Mouse (Mus musculus) midbrain, embryonic 16.5 days (tissue): ENCODE data around the gene Sag. TPM values are rescaled to one million over a fixed set of nuclear protein-coding genes. Genes with fewer than 3 reads are reported as not detected.

Experiments
- ATAC-seq: fragments of 200-750 bp; cut with Nextera tagmentation; 2 replicates; pipeline ENCODE4 v1.8.0; 2017; ENCODE audit warnings: moderate TSS enrichment
- H3K27ac ChIP-seq: fragments of 300-500 bp; sonication (generic); 2 replicates; pipeline ENCODE4 v1.5.1; 2014; ENCODE audit warnings: mild to moderate bottlenecking, low read length, mixed read lengths
- H3K27me3 ChIP-seq: fragments of 300-500 bp; sonication (generic); 2 replicates; pipeline ENCODE4 v1.6.1; 2014; ENCODE audit warnings: low read depth, low read length, mixed read lengths; ENCODE audit not compliant: control insufficient read depth, insufficient read depth
- H3K36me3 ChIP-seq: fragments of 300-500 bp; sonication (generic); 2 replicates; pipeline ENCODE4 v1.6.1; 2014; ENCODE audit warnings: mild to moderate bottlenecking, low read length, moderate library complexity, mixed read lengths; ENCODE audit not compliant: control insufficient read depth, insufficient read depth
- H3K4me1 ChIP-seq: fragments of 300-500 bp; sonication (generic); 2 replicates; pipeline ENCODE4 v1.6.1; 2014; ENCODE audit warnings: mild to moderate bottlenecking, low read length, mixed read lengths; ENCODE audit not compliant: control insufficient read depth, insufficient read depth
- H3K4me2 ChIP-seq: fragments of 300-500 bp; sonication (generic); 2 replicates; pipeline ENCODE4 v1.6.1; 2014; ENCODE audit warnings: mild to moderate bottlenecking, low read length, mixed read lengths
- H3K4me3 ChIP-seq: fragments of 300-500 bp; sonication (generic); 2 replicates; pipeline ENCODE4 v1.5.1; 2014; ENCODE audit warnings: low read depth, mild to moderate bottlenecking, low read length, moderate library complexity, mixed read lengths
- H3K9ac ChIP-seq: fragments of 300-500 bp; sonication (generic); 2 replicates; pipeline ENCODE4 v1.6.1; 2014; ENCODE audit warnings: low read depth, low read length, mixed read lengths
- H3K9me3 ChIP-seq: fragments of 300-500 bp; sonication (generic); replicated peaks from 2 replicates; pipeline ENCODE4 v1.6.1; 2014; ENCODE audit warnings: mild to moderate bottlenecking, low read length, mixed read lengths; ENCODE audit not compliant: control insufficient read depth, poor library complexity, severe bottlenecking
- WGBS: fragments of 180-500 bp; shearing (Covaris S2); extraction: QIAGEN DNeasy Blood & Tissue Kit; methylation state at CpG from one replicate; pipeline ENCODE4 v1.1.7; 2014; 5-methylcytosine and 5-hydroxymethylcytosine counted together
- polyA plus RNA-seq: library from polyadenylated mRNA; unstranded; fragments of >200 nt; fragmentation: Nextera tagmentation; extraction: Ambion mirVana; gene quantifications from 2 replicates; pipeline ENCODE4 v1.2.1, GENCODE M21; 2015

Gene Sag
- 1.7 and 1.9 TPM in 2 replicates for polyA plus RNA-seq

DNA sequence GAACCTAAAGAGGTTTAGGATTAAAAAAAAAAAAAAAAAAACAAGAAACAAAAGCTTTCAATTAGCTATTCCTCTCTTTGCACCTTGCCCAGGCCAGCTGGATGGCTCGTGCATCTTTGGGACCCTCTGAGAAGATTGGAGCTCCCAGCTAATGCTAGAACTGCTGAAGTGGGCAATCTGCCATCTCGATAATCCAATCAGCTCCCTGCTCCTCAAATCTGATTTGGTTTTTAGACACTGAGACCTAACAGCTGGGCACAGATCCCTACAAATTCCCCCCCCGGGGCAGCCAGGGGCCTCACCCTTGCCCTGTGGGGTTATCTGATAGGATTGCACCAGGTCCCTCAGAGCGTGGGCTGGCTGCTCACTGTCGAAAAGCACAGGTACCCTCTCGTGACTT, at the start of gene Sag:
Gene Sag (plus strand): TSS at position 105 of the 400 bp plus-strand sequence.
- no peak within 1 kb of the TSS for H3K4me2 ChIP-seq

DNA sequence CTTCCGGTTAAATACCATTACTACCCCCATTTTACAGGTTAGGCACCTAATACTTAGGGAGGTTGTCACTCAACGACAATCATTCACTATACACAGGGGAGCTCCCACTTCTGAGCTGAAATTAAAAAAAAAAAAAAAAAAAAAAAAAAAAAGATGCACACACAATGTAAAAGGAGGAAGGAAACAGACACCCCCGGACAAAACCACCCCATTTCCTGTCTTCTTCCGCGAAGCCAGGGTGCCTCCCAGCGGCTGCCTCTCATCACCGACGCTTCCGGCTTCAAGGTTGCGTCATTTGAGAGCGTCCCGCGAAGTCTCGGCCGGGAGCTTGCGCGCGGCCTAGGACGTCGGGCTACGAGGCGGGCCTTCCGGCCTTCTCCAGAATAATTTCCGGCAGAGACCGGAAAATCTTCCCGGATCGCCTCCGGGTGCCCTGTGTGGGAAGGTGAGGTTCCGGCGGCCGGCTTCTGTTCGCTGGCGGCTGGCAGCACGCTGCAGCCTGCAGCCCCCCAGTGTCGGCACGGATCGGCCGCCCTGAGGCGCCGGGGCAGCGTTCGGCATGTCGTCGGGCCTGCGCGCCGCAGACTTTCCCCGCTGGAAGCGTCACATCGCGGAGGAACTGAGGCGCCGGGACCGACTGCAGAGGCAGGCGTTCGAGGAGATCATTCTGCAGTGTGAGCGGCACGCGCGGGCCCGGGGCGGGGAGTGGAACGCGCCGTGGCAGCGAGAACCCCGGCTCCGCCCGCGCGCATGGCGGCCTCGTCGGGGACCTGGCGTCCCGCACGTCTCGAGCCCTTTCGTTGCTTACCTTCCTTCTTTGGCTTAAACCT, 47.6 kb upstream of the Sag start, which contains the start of gene Atg16l1:
Gene Atg16l1 (plus strand): TSS at position 230 of the 830 bp plus-strand sequence.
- WGBS, result under 1% methylated on average over 73 of the region's 79 CpGs
- peaks cover 5% of the 10 kb centered on the region; the same call in 1 of the 2 replicates for H3K36me3 ChIP-seq
- H3K4me1 ChIP-seq, result peaks cover 12% of the 10 kb centered on the region
- H3K9ac ChIP-seq, result peak within 1 kb of the TSS; percentile 97
- H3K27me3 ChIP-seq, result no peaks in the 10 kb centered on the region
- H3K9me3 ChIP-seq, result no peaks in the 10 kb centered on the region
- H3K4me2 ChIP-seq, result peak within 1 kb of the TSS; percentile 68
- peak within 1 kb of the TSS; percentile 90 for H3K27ac ChIP-seq
- ATAC-seq, result peak; percentile 99
- H3K4me3 ChIP-seq, result peak within 1 kb of the TSS; percentile 97

More for the DNA sequence above, at the start of gene Sag:
- Histone ChIP-seq H3K36me3 (no peaks in the 10 kb centered on the region), H3K9me3 (no peaks in the 10 kb centered on the region), H3K27ac (no peak within 1 kb of the TSS), H3K9ac (no peak within 1 kb of the TSS), H3K27me3 (no peaks in the 10 kb centered on the region), H3K4me3 (no peak within 1 kb of the TSS), H3K4me1 (no peaks in the 10 kb centered on the region)
- WGBS, result 62% methylated on average over 6 of the region's 6 CpGs
- no peak for ATAC-seq

DNA sequence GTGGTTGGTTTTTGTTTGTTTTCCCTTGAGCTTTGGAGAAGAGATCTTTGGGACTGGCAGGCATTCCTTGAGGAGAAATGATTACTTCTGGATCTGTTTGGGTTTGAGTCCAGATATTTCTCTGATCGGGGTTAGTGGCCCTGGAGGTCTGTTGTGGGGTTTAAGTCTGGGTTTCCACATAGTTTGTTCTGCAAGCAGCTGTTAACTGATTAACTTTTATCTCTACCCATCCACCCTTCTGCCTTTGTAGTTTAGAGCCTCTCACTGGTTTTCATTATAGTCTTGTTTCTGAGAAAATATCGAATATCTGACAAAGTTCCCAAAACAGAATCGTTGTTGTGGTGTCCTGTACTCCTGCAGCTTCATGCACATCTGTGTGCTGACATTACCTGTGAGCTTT, 39.7 kb upstream of the Sag start:
- H3K36me3 ChIP-seq, result peaks cover 31% of the 10 kb centered on the region
- H3K27ac ChIP-seq, result no peak overlapping the region
- H3K9me3 ChIP-seq, result no peaks in the 10 kb centered on the region
- no peak for ATAC-seq
- H3K4me3 ChIP-seq, result no peak overlapping the region
- no peaks in the 10 kb centered on the region for H3K27me3 ChIP-seq
- H3K9ac ChIP-seq, result no peak overlapping the region
- WGBS, result 89% methylated on average over 3 of the region's 3 CpGs
- no peak overlapping the region for H3K4me2 ChIP-seq
- no peaks in the 10 kb centered on the region for H3K4me1 ChIP-seq

DNA sequence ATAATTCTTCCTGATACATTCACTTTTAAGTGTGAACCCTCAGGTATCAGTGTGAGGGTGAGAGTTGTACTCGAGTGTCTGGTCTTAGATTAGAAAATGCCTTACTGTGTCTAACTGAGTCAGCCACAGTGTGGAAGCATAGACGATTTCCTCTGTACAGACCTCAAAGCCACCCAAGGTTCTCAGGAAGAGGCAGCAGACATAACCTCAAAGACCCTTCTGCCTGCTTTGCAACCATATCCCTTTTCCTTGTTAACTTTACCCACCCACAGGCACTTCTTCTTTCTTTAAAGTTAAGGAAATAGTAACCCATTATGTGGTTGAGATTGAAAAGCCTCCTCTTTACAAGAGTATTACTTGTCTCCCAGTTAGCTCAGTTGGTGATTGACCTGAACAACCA, 37.7 kb upstream of the Sag start:
- H3K9ac ChIP-seq, result no peak overlapping the region

DNA sequence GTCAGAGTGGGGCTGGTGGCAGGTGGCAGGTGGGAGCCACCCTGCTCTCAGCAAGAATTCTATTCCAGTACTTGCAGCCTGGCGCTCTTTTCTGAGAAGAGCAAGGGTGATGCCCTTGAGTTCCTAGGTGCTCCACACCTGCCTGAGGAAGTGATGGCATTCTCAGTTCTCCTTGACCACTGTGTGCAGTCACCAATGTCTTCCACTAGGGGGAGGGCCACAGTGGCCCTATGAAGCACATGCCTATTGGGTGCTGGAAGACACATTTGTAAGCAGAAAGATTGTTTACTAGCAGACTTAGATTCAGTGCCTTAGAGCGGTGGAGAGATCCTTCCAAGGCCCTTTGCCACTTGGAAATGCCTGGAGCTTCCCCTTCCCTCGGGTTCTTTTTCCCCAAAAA, 37.2 kb upstream of the Sag start:
- Histone ChIP-seq H3K4me2 (no peak overlapping the region), H3K4me1 (no peaks in the 10 kb centered on the region), H3K27me3 (no peaks in the 10 kb centered on the region), H3K9ac (no peak overlapping the region), H3K4me3 (no peak overlapping the region), H3K9me3 (no peaks in the 10 kb centered on the region), H3K27ac (no peak overlapping the region), H3K36me3 (peaks cover 36% of the 10 kb centered on the region)
- no peak for ATAC-seq
- WGBS, result 96% methylated on average over 3 of the region's 3 CpGs

More for the DNA sequence above, 37.7 kb upstream of the Sag start:
- 100% methylated on average over 2 of the region's 2 CpGs for WGBS
- ATAC-seq, result no peak
- no peaks in the 10 kb centered on the region for H3K4me1 ChIP-seq
- peaks cover 34% of the 10 kb centered on the region for H3K36me3 ChIP-seq
- no peak overlapping the region for H3K27ac ChIP-seq
- no peak overlapping the region for H3K4me2 ChIP-seq
- H3K9me3 ChIP-seq, result no peaks in the 10 kb centered on the region
- no peak overlapping the region for H3K4me3 ChIP-seq
- no peaks in the 10 kb centered on the region for H3K27me3 ChIP-seq

DNA sequence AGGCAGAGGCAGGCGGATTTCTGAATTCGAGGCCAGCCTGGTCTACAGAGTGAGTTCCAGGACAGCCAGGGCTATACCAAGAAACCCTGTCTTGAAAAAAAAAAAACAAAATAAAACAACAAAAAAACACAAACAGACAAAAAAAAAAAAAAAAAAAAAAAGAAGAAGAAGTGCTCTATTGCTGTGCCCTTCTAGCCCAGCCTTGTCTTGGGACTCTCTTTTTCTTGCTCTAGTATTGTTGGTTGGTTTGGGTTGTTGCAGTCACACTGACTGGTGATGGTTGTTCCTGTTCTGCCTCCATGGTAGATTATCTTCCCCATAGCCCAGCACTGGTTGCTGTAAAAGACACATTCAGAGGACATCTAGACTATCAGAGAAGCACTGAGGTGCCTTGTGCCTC, 34.2 kb upstream of the Sag start:
- 100% methylated on average over 2 of the region's 2 CpGs for WGBS
- no peaks in the 10 kb centered on the region for H3K4me1 ChIP-seq
- H3K4me2 ChIP-seq, result no peak overlapping the region
- no peaks in the 10 kb centered on the region for H3K9me3 ChIP-seq
- H3K27ac ChIP-seq, result no peak overlapping the region
- H3K36me3 ChIP-seq, result peaks cover 48% of the 10 kb centered on the region
- ATAC-seq, result no peak
- H3K9ac ChIP-seq, result no peak overlapping the region
- no peak overlapping the region for H3K4me3 ChIP-seq
- H3K27me3 ChIP-seq, result no peaks in the 10 kb centered on the region

DNA sequence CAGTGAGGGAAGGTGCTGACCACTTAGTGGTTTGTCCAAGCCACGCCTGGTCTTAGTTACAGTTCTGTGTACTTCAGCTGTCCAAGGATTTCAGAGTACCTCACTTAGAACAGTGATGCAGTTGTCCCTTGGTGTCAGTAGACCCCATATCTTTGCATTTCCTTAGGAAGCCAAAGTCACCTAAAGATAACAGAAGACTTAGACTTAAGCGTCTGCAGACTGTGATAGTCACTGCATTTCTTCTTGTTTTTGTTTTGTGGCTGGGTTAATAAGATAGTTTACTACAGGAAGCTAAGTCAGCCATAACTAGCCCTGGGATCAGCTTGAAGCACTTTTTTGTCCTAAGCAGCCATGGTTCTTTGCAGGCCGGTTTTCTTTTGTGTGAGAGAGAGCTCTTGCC, 33.0 kb upstream of the Sag start:
- WGBS, result 98% methylated on average over 3 of the region's 3 CpGs
- no peak overlapping the region for H3K4me3 ChIP-seq
- H3K27me3 ChIP-seq, result no peaks in the 10 kb centered on the region
- H3K4me1 ChIP-seq, result no peaks in the 10 kb centered on the region
- no peak for ATAC-seq
- H3K9ac ChIP-seq, result no peak overlapping the region
- H3K4me2 ChIP-seq, result no peak overlapping the region
- no peak overlapping the region for H3K27ac ChIP-seq
- peaks cover 55% of the 10 kb centered on the region for H3K36me3 ChIP-seq
- no peaks in the 10 kb centered on the region for H3K9me3 ChIP-seq

DNA sequence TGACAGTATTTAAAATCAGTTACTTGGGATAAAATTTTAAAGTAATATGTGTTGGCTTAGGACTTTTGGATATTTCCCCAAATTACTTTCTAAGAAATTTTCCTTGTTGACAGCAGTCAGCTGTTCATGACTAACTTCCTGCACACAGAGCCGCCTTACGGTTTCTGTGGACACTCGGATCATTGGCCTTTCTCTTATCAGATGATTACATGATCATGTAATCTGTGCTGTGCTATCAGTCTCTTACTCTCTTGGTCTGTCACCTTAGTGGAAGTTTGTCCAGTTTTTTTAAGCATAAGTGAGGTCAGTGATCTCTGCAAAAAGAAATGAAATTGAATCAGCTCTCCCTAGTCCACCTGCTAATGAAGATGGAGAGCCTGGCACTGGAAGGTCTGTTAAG, 31.8 kb upstream of the Sag start:
- no peak overlapping the region for H3K27ac ChIP-seq
- whole genome bisulfite sequencing, result 97% methylated on average over 3 of the region's 3 CpGs
- no peak overlapping the region for H3K4me2 ChIP-seq
- ATAC-seq, result no peak
- no peaks in the 10 kb centered on the region for H3K27me3 ChIP-seq
- H3K36me3 ChIP-seq, result peaks cover 59% of the 10 kb centered on the region
- no peaks in the 10 kb centered on the region for H3K4me1 ChIP-seq
- H3K9ac ChIP-seq, result no peak overlapping the region
- no peak overlapping the region for H3K4me3 ChIP-seq
- H3K9me3 ChIP-seq, result no peaks in the 10 kb centered on the region

DNA sequence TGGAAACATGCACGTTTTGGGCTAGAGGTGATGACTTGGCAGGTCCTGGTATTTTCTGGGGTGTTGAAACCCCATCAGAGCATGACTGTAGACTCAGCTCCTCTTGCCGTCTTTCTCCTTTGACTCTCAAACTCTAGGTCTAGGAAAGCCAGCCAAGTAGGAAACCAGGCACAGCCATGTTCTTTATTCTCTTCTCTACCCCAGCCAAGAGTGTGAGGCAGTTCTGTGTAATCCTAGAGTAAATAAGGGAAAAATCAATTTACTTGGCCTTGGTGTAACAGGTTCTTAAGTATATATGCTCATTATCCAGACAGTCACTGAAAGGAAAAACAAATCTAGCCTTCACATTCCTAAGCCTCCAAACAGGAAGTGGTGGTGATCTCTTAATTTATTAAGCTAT, 30.1 kb upstream of the Sag start:
- no peak overlapping the region for H3K27ac ChIP-seq
- ATAC-seq, result no peak
- peaks cover 56% of the 10 kb centered on the region for H3K36me3 ChIP-seq
- no peak overlapping the region for H3K9ac ChIP-seq
- no peak overlapping the region for H3K4me2 ChIP-seq
- H3K4me3 ChIP-seq, result no peak overlapping the region
- no peaks in the 10 kb centered on the region for H3K4me1 ChIP-seq
- no peaks in the 10 kb centered on the region for H3K27me3 ChIP-seq
- 94% methylated on average over 2 of the region's 2 CpGs for WGBS
- no peaks in the 10 kb centered on the region for H3K9me3 ChIP-seq
